Mouse (Mus musculus): ENCODE data around the gene Maco1. TPM values are rescaled to one million over a fixed set of nuclear protein-coding genes. Genes with fewer than 3 reads are reported as not detected.
A peak's percentile ranks its signal among the peaks of the same experiment; 100 is the strongest.

The Maco1 gene
- polyA plus RNA-seq (2012; rRNA removed): 12.0 and 15.0 TPM in 2 replicates

DNA sequence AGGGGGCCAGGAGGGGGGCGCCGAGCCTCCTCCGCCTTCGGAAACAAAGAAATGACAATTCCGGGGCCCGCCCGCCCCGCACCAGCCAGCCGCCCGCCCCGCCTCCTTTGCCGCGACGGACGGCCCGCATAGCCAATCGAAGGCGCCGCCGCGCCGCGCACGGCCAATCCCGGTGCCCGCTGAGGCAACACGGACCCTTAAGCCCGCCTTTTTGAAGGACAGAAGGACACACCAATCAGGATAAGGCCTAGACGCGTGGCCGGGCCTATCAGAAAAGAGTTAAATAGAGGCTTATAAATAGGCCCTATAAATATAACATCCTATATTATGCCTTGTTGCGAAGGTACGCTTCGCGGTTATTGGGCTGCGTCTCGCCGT is at the start of gene Maco1:
Gene Maco1, minus strand, starts transcription at position 87 of the 378 bp plus-strand sequence.
- Histone ChIP-seq H3K4me3 (ENCODE audit: control insufficient read depth, insufficient read depth, low read length) (peak within 1 kb of the TSS; percentile 77), H3K36me3 (ENCODE audit: control insufficient read depth, insufficient read depth, low read length) (no peaks in the 10 kb centered on the region), H3K27me3 (ENCODE audit: control insufficient read depth, insufficient read depth, low read length) (no peaks in the 10 kb centered on the region; the same call in 1 of the 2 replicates), H3K27ac (ENCODE audit: control insufficient read depth, insufficient read depth, low read length) (no peak within 1 kb of the TSS), H3K4me1 (replicated peaks; ENCODE audit: control insufficient read depth, insufficient read depth, low read length) (peaks cover 8% of the 10 kb centered on the region)
- peak; percentile 100 for DNase-seq
- TF ChIP-seq CTCF (IDR thresholded peaks at IDR 0.05; ENCODE audit: borderline replicate concordance, control insufficient read depth, extremely low read depth, insufficient read depth, low read length, poor library complexity): peak; percentile 6; the same call in 1 of the 2 replicates
- TF ChIP-seq POLR2A (IDR thresholded peaks at IDR 0.05; ENCODE audit: control insufficient read depth, extremely low read depth, insufficient read depth, low read length, poor library complexity): peak; percentile 49; the same call in 1 of the 2 replicates
- WGBS: 0% methylated on average over 37 of the region's 38 CpGs

DNA sequence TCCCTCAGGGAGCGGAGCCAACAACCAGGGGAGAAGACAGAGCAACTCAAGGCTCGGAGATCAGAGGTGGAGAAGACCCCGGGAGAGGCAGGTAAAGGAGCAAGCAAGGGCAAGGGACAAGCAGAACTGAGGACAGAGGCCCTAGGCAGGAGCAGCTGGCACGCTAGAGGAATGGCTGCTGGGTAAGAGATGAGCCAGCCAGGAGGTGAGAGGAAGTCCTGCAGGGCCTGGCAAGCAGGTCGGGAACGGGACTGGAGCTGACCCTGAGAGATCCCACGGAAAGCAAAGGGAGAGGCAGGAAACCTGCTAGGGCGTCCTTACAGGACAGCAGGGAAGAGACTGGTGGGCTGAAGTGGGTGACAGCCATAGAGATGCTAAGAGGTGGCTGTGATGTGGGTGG is 48.0 kb upstream of the Maco1 start:
- Histone ChIP-seq H3K4me3 (ENCODE audit: control insufficient read depth, insufficient read depth, low read length) (no peak overlapping the region), H3K4me1 (replicated peaks; ENCODE audit: control insufficient read depth, insufficient read depth, low read length) (no peaks in the 10 kb centered on the region), H3K27me3 (ENCODE audit: control insufficient read depth, insufficient read depth, low read length) (no peaks in the 10 kb centered on the region), H3K27ac (ENCODE audit: control insufficient read depth, insufficient read depth, low read length) (no peak overlapping the region), H3K36me3 (ENCODE audit: control insufficient read depth, insufficient read depth, low read length) (peaks cover 96% of the 10 kb centered on the region)
- no peak for DNase-seq
- 97% methylated on average over 8 of the region's 8 CpGs for WGBS
- TF ChIP-seq POLR2A (IDR thresholded peaks at IDR 0.05; ENCODE audit: control insufficient read depth, extremely low read depth, insufficient read depth, low read length, poor library complexity): no peak
- no peak for TF ChIP-seq CTCF (IDR thresholded peaks at IDR 0.05; ENCODE audit: borderline replicate concordance, control insufficient read depth, extremely low read depth, insufficient read depth, low read length, poor library complexity)

DNA sequence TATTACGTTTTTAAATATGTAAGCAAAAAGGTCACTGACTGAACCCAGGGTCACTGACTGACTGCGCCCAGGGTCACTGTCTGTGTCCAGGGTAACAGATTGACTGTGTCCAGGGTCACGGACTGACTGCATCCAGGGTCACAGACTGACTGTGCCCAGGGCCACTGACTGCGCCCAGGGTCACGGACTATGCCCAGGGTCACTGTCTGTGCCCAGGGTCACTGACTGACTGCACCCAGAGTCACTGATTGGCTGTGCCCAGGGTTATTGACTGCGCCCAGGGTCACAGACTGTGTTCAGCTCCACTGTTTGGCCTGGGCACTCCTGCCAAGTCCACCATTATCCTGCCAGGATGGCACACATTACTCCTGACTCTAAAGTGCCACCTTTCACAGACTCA is 44.1 kb upstream of the Maco1 start:
- H3K27me3 ChIP-seq (ENCODE audit: control insufficient read depth, insufficient read depth, low read length): no peaks in the 10 kb centered on the region
- no peaks in the 10 kb centered on the region for H3K4me1 ChIP-seq (replicated peaks; ENCODE audit: control insufficient read depth, insufficient read depth, low read length)
- no peak overlapping the region for H3K4me3 ChIP-seq (ENCODE audit: control insufficient read depth, insufficient read depth, low read length)
- TF ChIP-seq CTCF (IDR thresholded peaks at IDR 0.05; ENCODE audit: borderline replicate concordance, control insufficient read depth, extremely low read depth, insufficient read depth, low read length, poor library complexity) (no peak), POLR2A (IDR thresholded peaks at IDR 0.05; ENCODE audit: control insufficient read depth, extremely low read depth, insufficient read depth, low read length, poor library complexity) (no peak)
- no peak for DNase-seq
- H3K27ac ChIP-seq (ENCODE audit: control insufficient read depth, insufficient read depth, low read length): no peak overlapping the region
- peaks cover 63% of the 10 kb centered on the region for H3K36me3 ChIP-seq (ENCODE audit: control insufficient read depth, insufficient read depth, low read length)
- 96% methylated on average over 6 of the region's 6 CpGs for WGBS

DNA sequence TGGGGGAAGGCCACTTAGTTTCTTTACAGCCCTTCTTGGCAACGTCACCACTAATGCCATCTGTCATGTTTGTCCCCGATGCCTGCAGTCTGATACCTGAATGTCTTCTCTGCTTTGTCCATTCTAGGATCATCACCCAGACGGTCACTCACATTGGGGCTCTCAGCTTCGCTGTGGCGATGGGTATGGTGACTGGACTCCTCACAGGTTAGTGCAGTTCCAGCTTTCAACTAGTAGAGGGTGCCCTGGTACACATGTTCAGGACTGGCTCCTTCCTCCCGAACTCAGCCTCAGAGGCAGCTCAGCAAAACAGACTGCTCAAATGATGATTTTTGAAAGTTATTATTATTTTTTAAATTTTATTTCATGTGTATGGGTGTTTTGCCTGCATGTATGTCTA is 39.0 kb upstream of the Maco1 start:
- Histone ChIP-seq H3K36me3 (ENCODE audit: control insufficient read depth, insufficient read depth, low read length) (peaks cover 15% of the 10 kb centered on the region), H3K27me3 (ENCODE audit: control insufficient read depth, insufficient read depth, low read length) (no peaks in the 10 kb centered on the region), H3K4me3 (ENCODE audit: control insufficient read depth, insufficient read depth, low read length) (no peak overlapping the region), H3K4me1 (replicated peaks; ENCODE audit: control insufficient read depth, insufficient read depth, low read length) (no peaks in the 10 kb centered on the region), H3K27ac (ENCODE audit: control insufficient read depth, insufficient read depth, low read length) (no peak overlapping the region)
- TF ChIP-seq CTCF (IDR thresholded peaks at IDR 0.05; ENCODE audit: borderline replicate concordance, control insufficient read depth, extremely low read depth, insufficient read depth, low read length, poor library complexity) (no peak), POLR2A (IDR thresholded peaks at IDR 0.05; ENCODE audit: control insufficient read depth, extremely low read depth, insufficient read depth, low read length, poor library complexity) (no peak)
- peak; percentile 62 for DNase-seq
- WGBS: 69% methylated on average over 6 of the region's 6 CpGs

DNA sequence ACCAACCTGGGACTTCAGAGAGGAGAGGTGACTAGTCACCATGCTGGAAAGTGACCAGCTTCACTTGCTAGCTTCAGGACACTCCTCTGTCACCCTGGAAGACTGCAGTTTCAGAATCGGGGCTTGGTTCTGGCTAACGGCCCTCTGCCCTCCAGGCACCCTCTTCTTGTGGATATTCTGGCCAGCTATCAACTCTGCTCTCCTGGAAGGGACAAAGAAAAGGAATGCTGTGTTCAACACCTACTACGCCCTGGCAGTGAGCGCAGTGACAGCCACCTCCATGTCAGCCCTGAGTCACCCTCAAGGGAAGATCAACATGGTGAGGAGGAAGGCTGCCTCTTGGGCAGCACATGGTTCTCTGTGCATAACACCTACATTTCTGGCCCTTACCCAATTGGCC is 31.2 kb upstream of the Maco1 start:
- 96% methylated on average over 4 of the region's 4 CpGs for WGBS
- Histone ChIP-seq H3K4me3 (ENCODE audit: control insufficient read depth, insufficient read depth, low read length) (no peak overlapping the region), H3K4me1 (replicated peaks; ENCODE audit: control insufficient read depth, insufficient read depth, low read length) (peaks cover 6% of the 10 kb centered on the region), H3K27ac (ENCODE audit: control insufficient read depth, insufficient read depth, low read length) (no peak overlapping the region), H3K36me3 (ENCODE audit: control insufficient read depth, insufficient read depth, low read length) (no peaks in the 10 kb centered on the region), H3K27me3 (ENCODE audit: control insufficient read depth, insufficient read depth, low read length) (no peaks in the 10 kb centered on the region)
- no peak for TF ChIP-seq POLR2A (IDR thresholded peaks at IDR 0.05; ENCODE audit: control insufficient read depth, extremely low read depth, insufficient read depth, low read length, poor library complexity)
- TF ChIP-seq CTCF (IDR thresholded peaks at IDR 0.05; ENCODE audit: borderline replicate concordance, control insufficient read depth, extremely low read depth, insufficient read depth, low read length, poor library complexity): no peak
- no peak for DNase-seq

DNA sequence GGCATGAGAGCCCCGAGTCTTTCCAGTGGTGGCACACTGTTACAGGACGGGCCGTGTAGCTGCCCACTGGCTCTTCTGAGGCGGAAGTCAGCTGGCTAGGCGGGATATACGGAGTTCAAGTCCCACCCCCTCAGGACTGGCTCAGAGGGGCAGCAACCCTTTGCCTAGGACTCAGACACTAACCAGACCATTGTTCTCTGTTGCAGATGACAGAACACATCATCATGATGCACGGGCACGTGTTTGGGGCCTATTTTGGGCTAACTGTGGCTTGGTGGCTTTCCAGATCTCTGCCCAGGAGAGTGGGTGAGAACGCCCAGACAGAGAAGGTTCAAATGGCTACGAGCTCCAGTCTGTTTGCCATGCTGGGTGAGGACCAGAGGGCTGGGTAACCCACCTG is 30.7 kb upstream of the Maco1 start:
- no peak overlapping the region for H3K4me3 ChIP-seq (ENCODE audit: control insufficient read depth, insufficient read depth, low read length)
- 68% methylated on average over 10 of the region's 10 CpGs for WGBS
- H3K27me3 ChIP-seq (ENCODE audit: control insufficient read depth, insufficient read depth, low read length): no peaks in the 10 kb centered on the region
- peaks cover 6% of the 10 kb centered on the region for H3K4me1 ChIP-seq (replicated peaks; ENCODE audit: control insufficient read depth, insufficient read depth, low read length)
- no peak overlapping the region for H3K27ac ChIP-seq (ENCODE audit: control insufficient read depth, insufficient read depth, low read length)
- no peaks in the 10 kb centered on the region for H3K36me3 ChIP-seq (ENCODE audit: control insufficient read depth, insufficient read depth, low read length)
- no peak for DNase-seq
- TF ChIP-seq POLR2A (IDR thresholded peaks at IDR 0.05; ENCODE audit: control insufficient read depth, extremely low read depth, insufficient read depth, low read length, poor library complexity): no peak
- TF ChIP-seq CTCF (IDR thresholded peaks at IDR 0.05; ENCODE audit: borderline replicate concordance, control insufficient read depth, extremely low read depth, insufficient read depth, low read length, poor library complexity): no peak

DNA sequence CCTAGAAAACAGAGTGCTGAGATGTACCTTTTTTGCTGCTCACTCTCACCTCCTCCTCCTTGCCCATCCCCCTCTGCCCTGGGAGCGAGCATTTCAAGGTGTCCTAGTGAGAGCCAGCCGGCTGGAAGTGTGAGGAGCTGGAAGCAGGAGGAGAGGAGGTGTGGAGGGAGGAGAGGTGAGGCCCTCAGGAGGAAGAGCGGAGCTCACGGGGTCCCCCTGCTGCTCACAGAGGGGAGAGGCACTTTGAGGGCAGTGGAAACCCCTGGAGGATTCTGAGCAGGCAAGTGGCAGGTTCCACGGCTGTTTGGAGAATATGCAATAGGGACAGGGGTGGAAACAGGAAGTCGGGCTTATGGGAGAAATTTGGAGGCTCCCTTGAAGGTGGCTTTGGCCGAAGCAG is 30.1 kb upstream of the Maco1 start:
- Histone ChIP-seq H3K4me1 (replicated peaks; ENCODE audit: control insufficient read depth, insufficient read depth, low read length) (peaks cover 6% of the 10 kb centered on the region), H3K27ac (ENCODE audit: control insufficient read depth, insufficient read depth, low read length) (no peak overlapping the region), H3K4me3 (ENCODE audit: control insufficient read depth, insufficient read depth, low read length) (no peak overlapping the region), H3K36me3 (ENCODE audit: control insufficient read depth, insufficient read depth, low read length) (no peaks in the 10 kb centered on the region), H3K27me3 (ENCODE audit: control insufficient read depth, insufficient read depth, low read length) (no peaks in the 10 kb centered on the region)
- WGBS: 47% methylated on average over 7 of the region's 7 CpGs
- TF ChIP-seq CTCF (IDR thresholded peaks at IDR 0.05; ENCODE audit: borderline replicate concordance, control insufficient read depth, extremely low read depth, insufficient read depth, low read length, poor library complexity) (peak; percentile 78), POLR2A (IDR thresholded peaks at IDR 0.05; ENCODE audit: control insufficient read depth, extremely low read depth, insufficient read depth, low read length, poor library complexity) (no peak)
- DNase-seq: peak; percentile 46
